Mouse (Mus musculus) intestine, postnatal 0 days (tissue): ENCODE data around the gene Smcp. TPM values are rescaled to one million over a fixed set of nuclear protein-coding genes. Genes with fewer than 3 reads are reported as not detected.

Experiments
- ATAC-seq: fragments of 200-750 bp; cut with Nextera tagmentation; 2 replicates; pipeline ENCODE4 v1.8.0; 2017; ENCODE audit warnings: mild to moderate bottlenecking, moderate TSS enrichment, moderate library complexity
- H3K27ac ChIP-seq: fragments of 300-500 bp; sonication (generic); 2 replicates; pipeline ENCODE4 v1.5.1; 2014; ENCODE audit warnings: mild to moderate bottlenecking, low read depth, low read length, moderate library complexity
- H3K27me3 ChIP-seq: fragments of 300-500 bp; sonication (generic); replicated peaks from 2 replicates; pipeline ENCODE4 v1.6.1; 2014; ENCODE audit warnings: low read length, mixed read lengths; ENCODE audit not compliant: control insufficient read depth, insufficient read depth
- H3K36me3 ChIP-seq: fragments of 300-500 bp; sonication (generic); 2 replicates; pipeline ENCODE4 v1.6.1; 2014; ENCODE audit warnings: mild to moderate bottlenecking, moderate library complexity; ENCODE audit not compliant: control insufficient read depth, insufficient read depth
- H3K4me1 ChIP-seq: fragments of 300-500 bp; sonication (generic); replicated peaks from 2 replicates; pipeline ENCODE4 v1.6.1; 2014; ENCODE audit warnings: antibody characterized with exemption, low read length, mixed read lengths; ENCODE audit not compliant: control insufficient read depth, insufficient read depth
- H3K4me2 ChIP-seq: fragments of 300-500 bp; sonication (generic); replicated peaks from 2 replicates; pipeline ENCODE4 v1.6.1; 2014; ENCODE audit warnings: low read depth, mild to moderate bottlenecking, moderate library complexity
- H3K4me3 ChIP-seq: fragments of 300-500 bp; sonication (generic); 2 replicates; pipeline ENCODE4 v1.5.1; 2014; ENCODE audit warnings: low read depth, low read length
- H3K9ac ChIP-seq: fragments of 300-500 bp; sonication (generic); 2 replicates; pipeline ENCODE4 v1.6.1; 2014; ENCODE audit warnings: mild to moderate bottlenecking, low read depth, low read length
- H3K9me3 ChIP-seq: fragments of 300-500 bp; sonication (generic); 2 replicates; pipeline ENCODE4 v1.6.1; 2016; ENCODE audit warnings: mixed run types; ENCODE audit not compliant: control insufficient read depth
- CTCF ChIP-seq: sonication (generic); IDR thresholded peaks from 2 replicates; pipeline ENCODE4 v1.5.1; 2016; ENCODE audit warnings: low read depth, mild to moderate bottlenecking, control low read depth, antibody characterized with exemption, moderate library complexity
- WGBS: fragments of 180-500 bp; shearing (Covaris S2); extraction: QIAGEN DNeasy Blood & Tissue Kit; methylation state at CpG from one replicate; pipeline ENCODE4 v1.1.7; 2014; 5-methylcytosine and 5-hydroxymethylcytosine counted together
- polyA plus RNA-seq: library from polyadenylated mRNA; unstranded; fragments of >200 nt; fragmentation: Nextera tagmentation; extraction: Ambion mirVana; gene quantifications from 2 replicates; pipeline ENCODE4 v1.2.1, GENCODE M21; 2015

Gene Smcp
- polyA plus RNA-seq, 1 experiment from 2014 or later = 96.4 TPM

GRCm38 (mm10) chr3:92583164-92583826 is 5.5 kb downstream of the Smcp start:
- no peak overlapping the region for H3K27ac ChIP-seq
- no peak overlapping the region for H3K4me3 ChIP-seq
- no peak for TF ChIP-seq CTCF
- ATAC-seq = no peak
- no peak overlapping the region for H3K9ac ChIP-seq
- H3K4me1 ChIP-seq = no peaks in the 10 kb centered on the region
- no peaks in the 10 kb centered on the region for H3K27me3 ChIP-seq
- no peak overlapping the region for H3K4me2 ChIP-seq
- H3K36me3 ChIP-seq = no peaks in the 10 kb centered on the region
- 67% methylated on average over 3 of the region's 3 CpGs for WGBS
- no peaks in the 10 kb centered on the region for H3K9me3 ChIP-seq

GRCm38 (mm10) chr3:92579508-92579907 is 9.3 kb downstream of the Smcp start:
- no peaks in the 10 kb centered on the region for H3K36me3 ChIP-seq
- ATAC-seq = peak; percentile 88
- TF ChIP-seq CTCF = no peak
- WGBS = 35% methylated on average over 1 of the region's 1 CpGs
- H3K4me2 ChIP-seq = no peak overlapping the region
- H3K9me3 ChIP-seq = no peaks in the 10 kb centered on the region
- H3K27ac ChIP-seq = peak overlapping the region; percentile 62; the same call in 1 of the 2 replicates
- no peak overlapping the region for H3K4me3 ChIP-seq
- no peaks in the 10 kb centered on the region for H3K27me3 ChIP-seq
- no peaks in the 10 kb centered on the region for H3K4me1 ChIP-seq
- no peak overlapping the region for H3K9ac ChIP-seq

- peak; percentile 79 for ATAC-seq
- Histone ChIP-seq H3K9me3 (no peaks in the 10 kb centered on the region), H3K9ac (no peak overlapping the region), H3K27me3 (no peaks in the 10 kb centered on the region), H3K4me3 (no peak overlapping the region), H3K4me2 (no peak overlapping the region), H3K36me3 (no peaks in the 10 kb centered on the region), H3K4me1 (no peaks in the 10 kb centered on the region), H3K27ac (peak overlapping the region; percentile 62)
- 27% methylated on average over 4 of the region's 4 CpGs for WGBS
- no peak for TF ChIP-seq CTCF
Observed at GRCm38 (mm10) chr3:92578652-92579413, 10.0 kb downstream of the Smcp start.

GRCm38 (mm10) chr3:92573449-92574041 is 15.3 kb downstream of the Smcp start, which contains the start of gene Ivl:
TSS of gene Ivl (minus strand) at chr3:92573735.
- no peak for TF ChIP-seq CTCF
- H3K27me3 ChIP-seq = no peaks in the 10 kb centered on the region
- no peak within 1 kb of the TSS for H3K27ac ChIP-seq

GRCm38 (mm10) chr3:92572514-92573155 is 16.2 kb downstream of the Smcp start:
- Histone ChIP-seq H3K9ac (no peak overlapping the region), H3K36me3 (no peaks in the 10 kb centered on the region), H3K4me2 (no peak overlapping the region), H3K4me3 (no peak overlapping the region), H3K27ac (no peak overlapping the region), H3K27me3 (no peaks in the 10 kb centered on the region), H3K4me1 (no peaks in the 10 kb centered on the region), H3K9me3 (no peaks in the 10 kb centered on the region)
- 45% methylated on average over 2 of the region's 2 CpGs for WGBS
- no peak for ATAC-seq
- no peak for TF ChIP-seq CTCF

More at GRCm38 (mm10) chr3:92573449-92574041, 15.3 kb downstream of the Smcp start, which contains the start of gene Ivl:
- 70% methylated on average over 1 of the region's 1 CpGs for WGBS
- ATAC-seq = no peak
- Histone ChIP-seq H3K36me3 (no peaks in the 10 kb centered on the region), H3K9me3 (no peaks in the 10 kb centered on the region), H3K4me3 (no peak within 1 kb of the TSS), H3K4me1 (no peaks in the 10 kb centered on the region), H3K9ac (no peak within 1 kb of the TSS), H3K4me2 (no peak within 1 kb of the TSS)

- no peaks in the 10 kb centered on the region for H3K9me3 ChIP-seq
- no peak overlapping the region for H3K4me3 ChIP-seq
- no peaks in the 10 kb centered on the region for H3K27me3 ChIP-seq
- no peak overlapping the region for H3K27ac ChIP-seq
- H3K4me2 ChIP-seq = no peak overlapping the region
- ATAC-seq = no peak
- WGBS = 83% methylated on average over 2 of the region's 2 CpGs
- TF ChIP-seq CTCF = no peak
- no peaks in the 10 kb centered on the region for H3K36me3 ChIP-seq
- no peaks in the 10 kb centered on the region for H3K4me1 ChIP-seq
- no peak overlapping the region for H3K9ac ChIP-seq
Observed at GRCm38 (mm10) chr3:92568752-92569151, 20.0 kb downstream of the Smcp start.
